Mouse (Mus musculus): ENCODE measurements at regions not wholly inside any gene's neighbourhood (a gene's known extent, or its start where the extent isn't known, plus 50 kb on each side); places are given as distances from the start of the nearest gene placed in this dataset.
A peak's percentile ranks its signal among the peaks of the same experiment; 100 is the strongest.

DNA sequence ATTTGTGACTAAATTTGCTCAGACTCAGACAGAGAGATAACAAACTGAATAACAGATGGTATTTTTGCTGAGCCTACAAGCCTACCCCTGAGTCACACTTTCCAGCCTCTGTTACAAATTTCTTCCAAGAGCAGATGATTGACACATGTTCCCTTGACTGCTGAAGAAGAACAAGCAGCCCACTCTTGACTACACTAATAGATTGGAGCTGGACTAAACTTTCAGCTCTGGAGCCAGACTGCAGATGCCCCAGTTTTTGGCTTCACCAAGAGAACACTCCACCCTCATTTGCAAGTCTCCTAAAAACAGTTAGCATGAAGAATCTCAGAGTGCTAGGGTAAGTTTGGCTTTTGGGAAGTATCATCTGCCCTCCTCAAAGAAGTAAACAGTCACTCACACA is 70.7 kb upstream of the Kif2b start:
- DNase-seq, result peak; percentile 41

All from layer of hippocampus, adult 9-11 months (tissue).